Mouse (Mus musculus): ENCODE data around the gene Timm22. TPM values are rescaled to one million over a fixed set of nuclear protein-coding genes. Genes with fewer than 3 reads are reported as not detected.

Timm22 gene
- polyA plus RNA-seq, 1 experiment = 16.9 TPM

- no peak overlapping the region for H3K27ac ChIP-seq (ENCODE audit: insufficient read depth, low read length)
- H3K9me3 ChIP-seq (replicated peaks; ENCODE audit: control insufficient read depth, insufficient read depth, low read length, poor library complexity, severe bottlenecking) = no peaks in the 10 kb centered on the region
- no peak overlapping the region for H3K9ac ChIP-seq (ENCODE audit: low read depth, poor library complexity, severe bottlenecking)
- H3K36me3 ChIP-seq (ENCODE audit: control insufficient read depth, insufficient read depth, low read length, poor library complexity, severe bottlenecking) = peaks cover 29% of the 10 kb centered on the region
- H3K4me1 ChIP-seq (ENCODE audit: control insufficient read depth, insufficient read depth, low read length) = no peaks in the 10 kb centered on the region
- TF ChIP-seq CTCF (IDR thresholded peaks at IDR 0.05; ENCODE audit: low read depth, low read length) = no peak
- H3K4me3 ChIP-seq (ENCODE audit: low read depth, low read length) = no peak overlapping the region
- H3K27me3 ChIP-seq (ENCODE audit: control insufficient read depth, insufficient read depth, low read length, poor library complexity, severe bottlenecking) = no peaks in the 10 kb centered on the region
These were observed 9.2 kb downstream of the Timm22 start for GRCm38 (mm10) chr11:76415985-76416384.

- Histone ChIP-seq H3K36me3 (ENCODE audit: control insufficient read depth, insufficient read depth, low read length, poor library complexity, severe bottlenecking) (peaks cover 27% of the 10 kb centered on the region), H3K9me3 (replicated peaks; ENCODE audit: control insufficient read depth, insufficient read depth, low read length, poor library complexity, severe bottlenecking) (no peaks in the 10 kb centered on the region), H3K4me1 (ENCODE audit: control insufficient read depth, insufficient read depth, low read length) (no peaks in the 10 kb centered on the region), H3K9ac (ENCODE audit: low read depth, poor library complexity, severe bottlenecking) (no peak overlapping the region), H3K4me3 (ENCODE audit: low read depth, low read length) (no peak overlapping the region), H3K27ac (ENCODE audit: insufficient read depth, low read length) (no peak overlapping the region), H3K27me3 (ENCODE audit: control insufficient read depth, insufficient read depth, low read length, poor library complexity, severe bottlenecking) (no peaks in the 10 kb centered on the region)
- no peak for TF ChIP-seq EP300 (IDR thresholded peaks at IDR 0.05; ENCODE audit: insufficient read depth, low read depth, low read length)
- no peak for TF ChIP-seq POLR2A (IDR thresholded peaks at IDR 0.05; ENCODE audit: insufficient read depth, low read length)
- no peak for TF ChIP-seq CTCF (IDR thresholded peaks at IDR 0.05; ENCODE audit: low read depth, low read length)
These were observed 11.7 kb downstream of the Timm22 start for GRCm38 (mm10) chr11:76418423-76418822.

GRCm38 (mm10) chr11:76419179-76419578, 12.4 kb downstream of the Timm22 start:
- no peak overlapping the region for H3K27ac ChIP-seq (ENCODE audit: insufficient read depth, low read length)
- H3K36me3 ChIP-seq (ENCODE audit: control insufficient read depth, insufficient read depth, low read length, poor library complexity, severe bottlenecking) = peaks cover 27% of the 10 kb centered on the region
- no peak overlapping the region for H3K4me3 ChIP-seq (ENCODE audit: low read depth, low read length)
- no peaks in the 10 kb centered on the region for H3K27me3 ChIP-seq (ENCODE audit: control insufficient read depth, insufficient read depth, low read length, poor library complexity, severe bottlenecking)
- no peak for TF ChIP-seq POLR2A (IDR thresholded peaks at IDR 0.05; ENCODE audit: insufficient read depth, low read length)
- TF ChIP-seq CTCF (IDR thresholded peaks at IDR 0.05; ENCODE audit: low read depth, low read length) = no peak
- TF ChIP-seq EP300 (IDR thresholded peaks at IDR 0.05; ENCODE audit: insufficient read depth, low read depth, low read length) = no peak
- no peak overlapping the region for H3K9ac ChIP-seq (ENCODE audit: low read depth, poor library complexity, severe bottlenecking)
- no peaks in the 10 kb centered on the region for H3K4me1 ChIP-seq (ENCODE audit: control insufficient read depth, insufficient read depth, low read length)
- no peaks in the 10 kb centered on the region for H3K9me3 ChIP-seq (replicated peaks; ENCODE audit: control insufficient read depth, insufficient read depth, low read length, poor library complexity, severe bottlenecking)

GRCm38 (mm10) chr11:76420896-76421295, 14.1 kb downstream of the Timm22 start:
- no peak for TF ChIP-seq POLR2A (IDR thresholded peaks at IDR 0.05; ENCODE audit: insufficient read depth, low read length)
- no peak for TF ChIP-seq EP300 (IDR thresholded peaks at IDR 0.05; ENCODE audit: insufficient read depth, low read depth, low read length)
- TF ChIP-seq CTCF (IDR thresholded peaks at IDR 0.05; ENCODE audit: low read depth, low read length) = no peak
- no peaks in the 10 kb centered on the region for H3K9me3 ChIP-seq (replicated peaks; ENCODE audit: control insufficient read depth, insufficient read depth, low read length, poor library complexity, severe bottlenecking)
- no peak overlapping the region for H3K27ac ChIP-seq (ENCODE audit: insufficient read depth, low read length)
- no peak overlapping the region for H3K9ac ChIP-seq (ENCODE audit: low read depth, poor library complexity, severe bottlenecking)
- H3K4me1 ChIP-seq (ENCODE audit: control insufficient read depth, insufficient read depth, low read length) = no peaks in the 10 kb centered on the region
- no peaks in the 10 kb centered on the region for H3K27me3 ChIP-seq (ENCODE audit: control insufficient read depth, insufficient read depth, low read length, poor library complexity, severe bottlenecking)
- peaks cover 22% of the 10 kb centered on the region for H3K36me3 ChIP-seq (ENCODE audit: control insufficient read depth, insufficient read depth, low read length, poor library complexity, severe bottlenecking)
- H3K4me3 ChIP-seq (ENCODE audit: low read depth, low read length) = no peak overlapping the region

GRCm38 (mm10) chr11:76425749-76426148, 19.0 kb downstream of the Timm22 start:
- Histone ChIP-seq H3K36me3 (ENCODE audit: control insufficient read depth, insufficient read depth, low read length, poor library complexity, severe bottlenecking) (no peaks in the 10 kb centered on the region), H3K9me3 (replicated peaks; ENCODE audit: control insufficient read depth, insufficient read depth, low read length, poor library complexity, severe bottlenecking) (no peaks in the 10 kb centered on the region), H3K27ac (ENCODE audit: insufficient read depth, low read length) (no peak overlapping the region), H3K9ac (ENCODE audit: low read depth, poor library complexity, severe bottlenecking) (no peak overlapping the region), H3K27me3 (ENCODE audit: control insufficient read depth, insufficient read depth, low read length, poor library complexity, severe bottlenecking) (no peaks in the 10 kb centered on the region), H3K4me3 (ENCODE audit: low read depth, low read length) (no peak overlapping the region), H3K4me1 (ENCODE audit: control insufficient read depth, insufficient read depth, low read length) (no peaks in the 10 kb centered on the region)
- TF ChIP-seq EP300 (IDR thresholded peaks at IDR 0.05; ENCODE audit: insufficient read depth, low read depth, low read length) (no peak), POLR2A (IDR thresholded peaks at IDR 0.05; ENCODE audit: insufficient read depth, low read length) (no peak), CTCF (IDR thresholded peaks at IDR 0.05; ENCODE audit: low read depth, low read length) (no peak)

GRCm38 (mm10) chr11:76427781-76428180, 21.0 kb downstream of the Timm22 start:
- H3K36me3 ChIP-seq (ENCODE audit: control insufficient read depth, insufficient read depth, low read length, poor library complexity, severe bottlenecking) = no peaks in the 10 kb centered on the region
- no peak overlapping the region for H3K9ac ChIP-seq (ENCODE audit: low read depth, poor library complexity, severe bottlenecking)
- H3K27ac ChIP-seq (ENCODE audit: insufficient read depth, low read length) = no peak overlapping the region
- no peaks in the 10 kb centered on the region for H3K4me1 ChIP-seq (ENCODE audit: control insufficient read depth, insufficient read depth, low read length)
- TF ChIP-seq EP300 (IDR thresholded peaks at IDR 0.05; ENCODE audit: insufficient read depth, low read depth, low read length) (no peak), CTCF (IDR thresholded peaks at IDR 0.05; ENCODE audit: low read depth, low read length) (no peak), POLR2A (IDR thresholded peaks at IDR 0.05; ENCODE audit: insufficient read depth, low read length) (no peak)
- H3K27me3 ChIP-seq (ENCODE audit: control insufficient read depth, insufficient read depth, low read length, poor library complexity, severe bottlenecking) = no peaks in the 10 kb centered on the region
- no peak overlapping the region for H3K4me3 ChIP-seq (ENCODE audit: low read depth, low read length)
- H3K9me3 ChIP-seq (replicated peaks; ENCODE audit: control insufficient read depth, insufficient read depth, low read length, poor library complexity, severe bottlenecking) = no peaks in the 10 kb centered on the region

All from ES-Bruce4 (cell line).